Mouse (Mus musculus) heart, postnatal 4 days (tissue): ENCODE data around the gene Krt42. TPM values are rescaled to one million over a fixed set of nuclear protein-coding genes. Genes with fewer than 3 reads are reported as not detected.
"Not testable (repeated sequence)": the region's sequence is repeated elsewhere in the genome, so short reads cannot be mapped to it uniquely, and the experiment has no call there.

Experiments
- DNase-seq: peaks from one replicate; pipeline ENCODE4 v3.0.0; 2021
- total RNA-seq, 2 experiments: library from RNA; stranded (reverse); gene quantifications; 2 replicates each; pipeline ENCODE4 v1.2.3; 2021

The Krt42 gene
- total RNA-seq, 2 experiments from 2014 or later, result not detected

DNA sequence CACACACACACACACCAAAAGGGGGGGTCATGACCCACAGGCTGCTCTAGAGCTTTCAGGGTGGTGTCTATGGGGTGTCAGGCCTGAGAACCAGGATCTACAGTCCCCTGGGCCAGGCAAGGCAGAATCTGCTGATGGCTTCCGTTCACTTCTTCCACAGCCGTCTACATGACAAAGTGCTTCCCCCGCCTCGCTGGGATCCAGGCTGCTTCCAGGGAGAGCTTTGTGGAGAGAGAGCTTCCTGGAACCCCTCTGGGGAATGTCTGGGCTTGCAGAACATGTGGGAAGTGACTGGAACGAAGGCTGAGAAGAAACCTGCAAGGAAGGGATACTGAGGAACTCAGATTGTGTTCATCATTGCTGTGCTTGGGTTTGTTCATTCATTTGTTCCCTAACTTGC lies 9.1 kb upstream of the Krt42 start:
- no peak for DNase-seq

DNA sequence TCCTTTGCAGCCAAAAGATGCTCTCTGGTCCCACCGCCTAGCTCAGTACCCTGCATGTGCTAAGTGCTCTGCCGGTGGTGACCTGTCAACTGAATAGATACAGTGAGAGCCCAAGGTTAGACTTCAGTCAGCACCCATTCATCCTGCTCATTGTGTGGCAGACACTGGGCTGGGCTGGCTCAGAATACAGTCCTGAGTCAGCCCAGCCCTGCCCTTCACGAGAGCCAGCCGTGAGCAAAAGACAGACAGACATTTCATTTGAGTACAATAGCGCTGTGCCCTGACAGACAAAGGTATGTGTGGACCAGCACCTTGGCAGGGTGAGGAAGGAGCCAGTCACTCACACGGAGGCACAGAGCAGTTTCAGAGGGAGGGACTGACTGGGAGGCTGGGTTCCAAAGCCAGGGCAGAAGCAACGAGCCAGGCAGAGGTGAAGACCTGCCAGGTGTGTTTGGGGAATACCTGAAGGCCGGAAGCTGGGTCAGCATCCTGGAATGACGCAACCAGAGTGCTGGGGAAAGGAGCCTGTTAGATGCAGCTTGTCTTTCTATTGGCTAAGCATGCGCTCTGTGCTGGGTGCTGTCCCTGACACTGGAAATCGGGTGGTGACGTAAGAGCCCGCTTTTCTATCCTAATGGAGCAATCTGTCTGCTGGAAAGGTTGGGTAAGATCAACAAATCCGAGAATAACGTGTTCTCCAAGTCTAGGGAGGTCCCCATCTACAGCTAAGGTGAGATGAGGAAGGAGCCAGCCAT lies 8.2 kb upstream of the Krt42 start:
- DNase-seq, result no peak

DNA sequence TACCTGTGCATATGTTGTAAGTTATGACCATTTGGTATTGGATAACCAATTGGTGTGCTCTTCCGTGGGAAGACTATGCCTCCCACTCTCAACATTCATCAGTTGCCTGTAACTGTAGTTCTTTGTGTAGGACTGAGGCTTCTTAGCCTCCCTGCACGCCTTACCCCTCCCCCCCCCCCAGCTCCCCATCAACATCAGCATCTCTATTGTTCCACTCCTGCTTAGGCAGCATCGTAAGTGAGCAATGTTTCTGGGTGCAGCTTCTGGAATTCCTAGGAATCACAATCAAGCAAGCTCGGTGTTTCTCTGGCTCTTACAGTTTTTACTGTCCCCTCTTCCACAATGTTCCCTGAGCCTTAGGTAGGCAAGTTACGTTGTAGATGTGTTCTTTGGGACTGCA lies 5.8 kb upstream of the Krt42 start:
- no peak for DNase-seq

DNA sequence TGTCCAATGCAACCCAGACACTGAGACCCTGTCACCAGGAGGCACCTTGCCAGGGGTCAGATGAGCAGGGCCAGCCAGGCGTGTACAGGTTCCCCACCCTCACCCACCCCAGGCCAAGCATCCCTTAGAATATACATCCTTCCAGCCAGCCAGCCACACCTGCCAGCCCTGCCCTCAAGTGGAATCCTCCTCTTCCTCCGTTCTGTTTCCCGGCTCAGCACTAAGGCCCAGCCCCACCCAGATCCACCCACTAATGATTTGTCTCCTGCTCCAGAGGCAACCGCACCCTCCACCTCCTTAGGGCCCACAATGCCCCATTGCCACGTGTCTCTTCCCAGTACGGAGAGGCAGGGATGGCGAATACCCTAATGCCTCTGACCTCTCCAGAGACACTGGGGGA lies 5.0 kb upstream of the Krt42 start:
- DNase-seq, result no peak

DNA sequence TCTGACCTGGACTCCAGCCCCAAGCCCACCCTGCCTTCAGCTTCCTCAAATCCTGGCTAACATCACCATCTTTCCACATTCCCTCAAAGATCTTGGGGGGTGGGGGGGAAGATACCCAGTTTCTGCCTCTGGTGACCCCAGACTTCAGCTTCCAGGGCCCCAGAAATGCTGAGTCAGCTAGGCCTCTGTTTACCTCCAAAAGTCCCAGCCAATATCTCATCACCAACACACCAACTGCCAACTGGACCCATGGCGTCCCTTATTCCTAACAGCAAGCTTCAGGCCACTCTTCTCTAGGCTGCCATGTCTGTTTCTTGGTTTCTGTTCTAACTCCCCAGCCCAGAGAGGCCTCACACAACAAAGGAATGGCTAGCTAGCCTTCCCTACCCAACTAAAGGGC lies 2.2 kb upstream of the Krt42 start:
- no peak for DNase-seq

DNA sequence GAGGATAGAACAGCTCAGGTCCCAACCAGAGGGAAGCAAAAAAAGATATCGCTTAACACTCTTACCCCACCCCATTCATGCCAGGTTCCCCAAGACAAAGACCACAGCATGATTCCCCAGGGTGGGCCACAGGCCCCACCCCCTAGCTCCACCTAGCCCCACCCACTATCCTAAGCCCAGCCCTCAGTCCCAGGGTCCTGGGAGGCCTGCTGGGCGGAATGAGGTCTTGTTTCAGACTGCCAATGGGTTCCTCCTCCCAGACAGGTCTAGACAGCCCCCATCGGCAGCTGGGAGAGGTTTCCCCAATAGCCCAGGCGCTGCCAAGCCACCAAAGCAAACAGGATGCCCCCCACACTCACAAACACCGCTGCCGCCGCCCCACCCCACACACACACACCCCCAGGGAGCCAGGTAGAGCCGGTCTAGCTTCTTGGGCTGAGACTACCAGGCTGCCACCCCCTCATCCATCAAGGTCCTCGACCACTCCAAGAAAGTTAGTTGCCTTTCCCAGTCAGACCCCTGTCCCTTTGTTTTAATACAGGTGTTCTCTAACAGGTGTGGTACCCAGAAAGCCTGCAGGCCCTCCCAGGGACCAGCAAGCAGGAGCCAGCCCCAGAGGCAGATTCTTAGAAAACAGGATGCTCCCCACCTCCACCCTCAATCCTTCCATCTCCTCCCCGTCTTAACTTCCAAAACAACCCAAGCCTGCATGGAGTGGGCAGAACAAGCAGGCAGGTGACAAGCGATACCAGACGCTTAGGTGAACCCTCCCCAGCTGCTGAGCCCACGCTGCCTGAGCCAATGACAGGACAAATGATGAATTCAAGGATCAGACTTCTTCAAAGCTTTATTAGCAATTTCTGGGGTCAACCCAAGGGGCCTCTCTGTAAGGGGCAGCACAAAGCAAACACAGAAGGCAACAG lies 7.4 kb downstream of the Krt42 start:
- DNase-seq, result no peak

DNA sequence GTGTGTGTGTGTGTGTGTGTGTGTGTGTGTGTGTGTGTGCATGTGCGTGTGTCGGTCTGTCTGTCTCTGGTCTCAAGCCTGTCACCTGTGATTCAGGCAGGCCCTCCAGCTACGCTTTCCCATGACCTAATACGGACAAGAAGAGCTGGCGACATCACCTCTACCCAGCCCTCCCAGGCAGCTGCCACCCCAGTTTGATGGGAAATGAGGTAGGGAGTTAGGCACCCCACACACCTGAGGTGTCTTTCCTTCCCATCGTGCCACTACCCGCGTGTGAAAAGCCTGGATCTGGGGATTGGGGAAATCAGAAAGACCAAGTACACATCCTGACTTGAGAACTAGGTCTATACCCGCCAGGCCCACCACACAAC lies 8.5 kb downstream of the Krt42 start:
- DNase-seq, result no peak

DNA sequence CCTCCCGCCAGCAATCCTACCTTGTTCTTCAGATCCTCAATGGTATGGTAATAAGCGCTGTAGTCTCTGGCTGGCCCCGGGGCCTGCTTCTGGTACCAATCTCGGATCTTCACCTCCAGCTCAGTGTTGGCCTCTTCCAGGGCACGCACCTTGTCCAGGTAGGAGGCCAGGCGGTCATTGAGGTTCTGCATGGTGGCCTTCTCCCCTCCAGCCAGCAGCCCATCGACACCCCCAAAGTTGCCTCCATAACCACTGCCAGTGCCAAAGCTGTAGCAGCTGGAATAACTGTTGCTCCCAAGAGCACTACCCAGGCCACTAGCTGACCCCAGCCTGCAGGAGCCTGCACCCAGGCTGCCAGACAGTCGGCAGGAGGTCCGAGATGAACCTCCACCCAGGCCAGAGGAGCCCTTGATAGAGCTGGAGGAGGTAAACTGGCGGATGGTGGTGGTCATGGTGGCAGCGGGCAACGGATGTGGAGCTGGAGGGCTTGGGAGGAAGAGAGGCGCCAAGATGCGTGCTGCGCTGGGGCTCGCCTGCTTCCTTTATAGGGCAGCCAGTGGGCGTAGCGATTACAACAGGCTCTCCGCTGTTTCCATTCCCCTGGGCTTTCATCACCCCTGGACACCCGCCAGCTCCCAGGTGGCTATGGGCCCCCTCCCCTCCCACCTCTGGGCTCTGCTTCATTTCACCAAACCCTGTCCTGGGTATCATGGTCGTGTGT lies 9.0 kb downstream of the Krt42 start, which contains the start of gene Krt17:
TSS of gene Krt17 (minus strand) at position 516 of the 721 bp plus-strand sequence.
- DNase-seq, result no peak

DNA sequence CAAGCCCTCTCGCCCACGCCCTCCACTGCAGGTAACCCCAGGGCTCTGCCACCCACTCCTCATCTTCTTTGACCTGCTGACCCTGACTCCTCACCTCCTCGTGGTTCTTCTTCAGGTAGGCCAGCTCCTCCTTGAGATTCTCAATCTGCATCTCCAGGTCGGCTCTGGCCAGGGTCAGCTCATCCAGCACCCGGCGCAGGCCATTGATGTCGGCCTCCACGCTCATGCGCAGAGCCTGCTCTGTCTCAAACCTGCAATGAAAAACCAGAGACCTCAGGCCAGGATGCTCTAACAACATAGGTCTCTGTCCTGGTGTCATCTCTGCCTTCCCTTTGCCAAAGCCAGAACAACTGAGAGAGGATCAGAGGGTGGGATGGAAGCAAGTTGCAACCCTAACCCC lies 10.6 kb downstream of the Krt42 start:
- DNase-seq, result no peak

DNA sequence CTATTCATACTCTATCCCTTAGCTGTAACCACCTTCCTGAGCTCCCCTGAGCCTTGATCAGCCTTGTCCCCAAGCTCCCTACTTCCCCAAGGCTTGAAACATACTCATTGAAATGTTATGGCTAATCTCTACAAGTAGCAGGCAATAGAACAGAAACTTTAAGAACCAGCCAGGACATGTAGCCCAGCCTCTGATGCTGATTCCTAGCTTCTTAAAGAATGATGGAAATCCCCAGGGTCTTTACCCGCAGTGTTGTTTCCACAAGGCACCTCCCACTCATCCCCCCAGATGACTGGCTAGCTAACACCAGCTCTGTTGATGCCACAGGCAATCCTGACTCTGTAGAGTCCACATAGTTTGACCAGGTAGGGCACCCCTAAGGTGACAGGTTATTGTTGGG lies 11.7 kb downstream of the Krt42 start:
- DNase-seq, result no peak

DNA sequence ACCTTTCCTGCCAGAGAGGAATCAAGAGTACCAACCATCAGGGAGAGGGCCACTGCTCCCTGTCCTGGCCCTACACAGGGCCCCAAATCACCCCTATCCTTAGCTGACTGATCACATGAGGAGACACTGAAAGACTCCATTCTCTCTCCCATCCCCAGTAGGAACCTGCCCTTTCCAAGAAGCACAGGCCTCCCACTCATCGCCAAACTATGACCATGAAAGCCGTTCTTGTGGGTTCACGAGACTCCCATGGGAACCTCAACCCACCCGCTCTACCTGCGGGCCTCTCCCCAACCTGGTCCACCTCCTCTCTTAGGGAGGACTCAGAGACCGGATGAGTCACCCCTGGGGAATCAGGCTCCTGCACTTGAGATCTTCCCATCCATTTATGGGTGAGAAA lies 14.2 kb downstream of the Krt42 start:
- no peak for DNase-seq

DNA sequence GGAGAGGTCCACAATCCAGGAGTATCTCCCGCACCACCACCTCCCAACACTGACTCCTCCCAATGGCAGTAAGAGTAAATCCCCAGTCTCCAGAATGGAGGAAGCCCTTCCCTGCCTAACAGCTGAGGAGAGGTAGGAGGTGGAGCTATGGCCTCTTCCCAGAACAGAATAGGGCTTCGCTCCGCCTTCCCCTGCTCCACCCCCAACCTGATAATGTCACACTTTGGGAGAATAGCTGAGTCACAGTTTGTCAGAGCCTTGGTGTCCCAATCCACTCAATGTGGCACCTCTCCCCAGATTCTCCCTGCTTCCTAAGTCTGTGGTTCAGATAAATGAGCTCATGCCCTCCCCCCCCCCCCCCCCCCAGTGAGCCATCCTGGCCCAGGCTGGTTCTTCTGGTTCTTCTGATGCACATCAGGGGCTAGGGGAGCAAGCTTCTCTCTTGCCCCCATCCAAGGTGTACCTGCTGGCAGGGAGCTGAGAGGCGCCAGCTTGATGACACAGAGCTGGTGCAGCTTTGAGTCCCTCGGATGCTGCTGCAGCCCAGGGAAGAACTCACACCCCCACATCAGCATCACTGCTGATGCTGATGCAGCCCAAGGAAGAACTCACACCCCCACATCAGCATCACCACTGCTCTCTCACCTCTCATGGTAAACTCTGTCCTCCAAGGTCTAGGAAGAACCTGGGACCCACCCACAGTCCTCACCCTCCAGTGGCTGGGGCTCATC lies 15.1 kb downstream of the Krt42 start:
- no peak for DNase-seq

DNA sequence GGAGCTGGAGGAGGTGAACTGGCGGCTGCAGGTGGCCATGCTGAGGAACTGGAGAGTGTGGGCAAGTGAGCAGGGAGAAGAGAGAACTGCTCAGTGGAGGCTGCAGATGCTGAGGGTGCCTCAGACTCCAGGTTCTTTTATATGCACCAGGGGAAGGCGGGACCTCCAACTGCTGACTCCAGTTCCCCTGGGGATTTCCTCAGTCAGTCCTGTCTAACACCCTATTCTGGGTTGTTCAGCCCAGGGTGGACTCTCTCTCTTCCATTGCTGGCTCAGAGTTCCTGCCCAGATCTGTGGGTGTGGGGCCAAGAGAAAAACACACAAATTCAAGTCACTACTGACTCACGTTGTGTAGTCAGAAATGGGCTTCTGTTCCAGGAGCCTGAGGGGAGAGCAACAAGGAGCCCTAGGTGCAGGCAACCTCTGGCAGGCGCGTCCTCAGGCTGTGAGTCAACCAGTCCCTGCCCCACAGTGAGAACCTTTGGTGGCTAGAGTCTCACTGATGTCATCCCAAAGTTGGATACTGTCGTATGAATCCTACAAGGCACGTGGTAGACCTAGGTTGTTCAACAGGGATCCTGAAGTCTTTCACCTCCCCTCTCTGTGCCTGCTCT lies 20.7 kb downstream of the Krt42 start, which contains the start of gene Krt16:
TSS of gene Krt16 (minus strand) at position 51 of the 614 bp plus-strand sequence.
- DNase-seq, result no peak

DNA sequence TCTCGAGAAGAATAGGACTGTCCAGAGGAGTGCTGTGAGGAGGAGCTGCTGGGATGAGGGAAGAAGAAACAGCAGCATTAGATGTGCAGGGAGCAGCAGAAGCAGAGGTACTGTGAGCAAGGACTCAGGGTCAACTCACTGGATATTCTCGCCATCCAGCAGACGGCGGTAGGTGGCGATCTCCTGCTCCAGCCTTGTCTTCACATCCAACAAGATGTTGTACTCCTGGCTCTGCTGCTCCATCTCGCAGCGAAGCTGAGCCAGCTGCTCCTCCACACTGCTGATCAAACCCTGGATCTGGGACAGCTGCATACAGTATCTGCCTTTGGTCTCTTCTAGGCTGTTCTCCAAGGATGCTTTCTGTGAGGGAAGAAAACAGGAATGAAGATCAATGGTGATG lies 23.2 kb downstream of the Krt42 start:
- DNase-seq, result not testable (repeated sequence)

DNA sequence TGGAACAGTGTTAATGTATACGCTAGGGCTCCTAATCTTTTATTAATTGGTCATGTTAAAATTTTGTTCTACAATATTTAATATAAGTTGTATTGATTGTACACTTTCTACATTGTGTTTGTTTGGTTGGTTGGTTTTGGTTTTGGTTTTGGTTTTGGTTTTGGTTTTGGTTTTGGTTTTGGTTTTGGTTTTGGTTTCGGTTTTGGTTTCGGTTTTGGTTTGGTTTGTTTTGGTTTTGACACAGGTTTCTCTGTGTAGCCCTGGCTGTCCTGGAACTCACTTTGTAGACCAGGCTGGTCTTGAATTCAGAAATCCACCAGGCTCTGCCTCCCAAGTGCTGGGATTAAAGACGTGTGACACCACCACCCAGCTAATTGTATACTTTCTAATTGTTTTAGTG lies 29.4 kb downstream of the Krt42 start:
- not testable (repeated sequence) for DNase-seq

DNA sequence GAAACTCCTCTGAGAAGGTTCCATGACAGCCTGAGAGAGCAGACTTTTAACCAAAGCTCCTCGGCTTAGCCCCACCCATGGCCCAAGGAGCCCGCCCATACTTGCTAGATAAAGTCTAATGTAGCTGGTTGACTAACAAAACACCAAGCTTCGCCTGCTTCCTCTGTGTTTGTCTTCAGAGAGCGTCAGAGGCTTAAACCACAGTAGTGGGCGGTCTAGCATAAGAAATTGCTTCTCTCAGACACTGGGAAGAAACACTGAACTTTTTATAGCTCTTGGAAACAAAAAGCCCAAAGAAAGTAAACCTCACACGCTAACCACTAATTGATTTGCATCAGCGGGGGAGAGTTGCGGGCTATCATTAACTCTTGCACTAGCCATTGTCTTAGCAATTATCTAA lies 47.9 kb downstream of the Krt42 start:
- no peak for DNase-seq

DNA sequence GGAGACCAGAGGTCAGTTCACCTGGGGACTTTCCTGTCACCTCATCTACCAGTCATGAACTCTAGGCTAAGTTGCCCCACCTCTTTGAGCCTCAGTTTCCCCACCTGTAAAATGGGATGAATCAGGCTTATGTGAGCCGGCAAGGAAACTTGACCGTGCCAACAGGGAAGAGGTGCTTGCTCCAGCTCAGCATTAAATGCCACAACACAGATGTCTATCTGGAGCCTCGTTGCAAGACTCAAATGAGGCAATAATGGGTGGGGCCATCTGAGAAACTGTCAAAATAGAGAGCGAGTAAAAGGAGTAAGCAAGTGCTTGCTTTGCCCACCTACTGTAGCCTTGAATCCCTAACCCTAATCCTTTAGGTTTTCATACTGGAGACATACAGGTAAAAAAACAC lies 50.4 kb downstream of the Krt42 start:
- no peak for DNase-seq
